Mouse (Mus musculus) cortical plate, adult 2 months (tissue): ENCODE measurements around the gene Itpr1.

Experiments used
- CTCF ChIP-seq: fragments of 200-500 bp; IDR thresholded peaks from 2 replicates; pipeline ENCODE4 v1.5.1; 2011; ENCODE audit warnings: mild to moderate bottlenecking, control low read depth, low read length; ENCODE audit not compliant: insufficient read depth; ENCODE audit errors: extremely low read depth
- POLR2A ChIP-seq: fragments of 200-500 bp; IDR thresholded peaks from 2 replicates; pipeline ENCODE4 v1.6.1; 2011; ENCODE audit warnings: mild to moderate bottlenecking, low read length, control low read depth; ENCODE audit not compliant: insufficient read depth; ENCODE audit errors: extremely low read depth

DNA sequence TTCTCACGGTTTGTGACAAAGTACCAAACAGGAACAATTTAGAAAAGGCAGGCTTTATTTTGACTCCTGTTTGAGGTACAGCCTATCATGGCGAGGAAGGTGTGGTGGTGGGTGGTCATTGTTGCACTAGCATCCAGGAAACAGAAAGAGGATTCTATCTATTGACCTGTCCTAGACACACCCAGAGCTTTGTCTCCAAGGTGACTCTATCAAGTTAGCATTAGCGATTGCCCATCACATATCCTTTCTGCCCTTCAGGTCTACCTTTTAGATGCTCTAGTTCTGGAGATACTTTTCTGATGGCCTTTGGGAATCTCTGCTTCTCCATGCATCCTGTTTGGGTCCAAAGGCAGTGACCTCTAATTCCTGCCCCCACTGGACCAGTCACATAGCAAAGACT lies 121.2 kb downstream of the Itpr1 start:
- no peak for TF ChIP-seq POLR2A
- no peak for TF ChIP-seq CTCF
